Mouse (Mus musculus) thymus, adult 2 months (tissue): Measurements from ENCODE around the gene Spata13. TPM values are rescaled to one million over a fixed set of nuclear protein-coding genes. Genes with fewer than 3 reads are reported as not detected.

Experiments used
- DNase-seq: peaks from one replicate; pipeline ENCODE4 v3.0.0; 2021
- H3K27ac ChIP-seq: fragments of 200-500 bp; 2 replicates; pipeline ENCODE4 v1.5.1; 2012; ENCODE audit warnings: low read length, control low read depth; ENCODE audit not compliant: control insufficient read depth, insufficient read depth
- H3K27me3 ChIP-seq: fragments of 200-500 bp; 2 replicates; pipeline ENCODE4 v1.6.1; 2012; ENCODE audit warnings: mild to moderate bottlenecking, low read length, moderate library complexity, mixed read lengths; ENCODE audit not compliant: control insufficient read depth, insufficient read depth
- H3K36me3 ChIP-seq: fragments of 200-500 bp; 2 replicates; pipeline ENCODE4 v1.6.1; 2012; ENCODE audit warnings: mild to moderate bottlenecking, low read length, moderate library complexity; ENCODE audit not compliant: control insufficient read depth, insufficient read depth
- H3K4me1 ChIP-seq: fragments of 200-500 bp; replicated peaks from 2 replicates; pipeline ENCODE4 v1.6.1; 2012; ENCODE audit warnings: low read length; ENCODE audit not compliant: control insufficient read depth, insufficient read depth
- H3K4me3 ChIP-seq: fragments of 200-500 bp; 2 replicates; pipeline ENCODE4 v1.5.1; 2012; ENCODE audit warnings: mild to moderate bottlenecking, low read length, control low read depth, moderate library complexity; ENCODE audit not compliant: control insufficient read depth, insufficient read depth
- CTCF ChIP-seq: fragments of 200-500 bp; IDR thresholded peaks from 2 replicates; pipeline ENCODE4 v1.5.1; 2012; ENCODE audit warnings: mild to moderate bottlenecking, control low read depth, low read length, moderate library complexity, borderline replicate concordance; ENCODE audit not compliant: control insufficient read depth, poor library complexity, insufficient read depth; ENCODE audit errors: extremely low read depth
- POLR2A ChIP-seq: fragments of 200-500 bp; IDR thresholded peaks from 2 replicates; pipeline ENCODE4 v1.6.1; 2012; ENCODE audit warnings: mild to moderate bottlenecking, low read length, control low read depth, moderate library complexity; ENCODE audit not compliant: control insufficient read depth, poor library complexity, insufficient read depth; ENCODE audit errors: extremely low read depth
- WGBS: fragments of 180-500 bp; shearing (Covaris S2); methylation state at CpG from one replicate; pipeline ENCODE4 v1.1.7; 2018; 5-methylcytosine and 5-hydroxymethylcytosine counted together
- polyA plus RNA-seq: library from polyadenylated mRNA; depleted of rRNA; stranded (reverse); fragments of >200 nt; gene quantifications from 2 replicates; pipeline ENCODE4 v1.2.3, GENCODE M21; 2012

Gene Spata13
- polyA plus RNA-seq, 1 experiment, result 80.6 TPM

DNA sequence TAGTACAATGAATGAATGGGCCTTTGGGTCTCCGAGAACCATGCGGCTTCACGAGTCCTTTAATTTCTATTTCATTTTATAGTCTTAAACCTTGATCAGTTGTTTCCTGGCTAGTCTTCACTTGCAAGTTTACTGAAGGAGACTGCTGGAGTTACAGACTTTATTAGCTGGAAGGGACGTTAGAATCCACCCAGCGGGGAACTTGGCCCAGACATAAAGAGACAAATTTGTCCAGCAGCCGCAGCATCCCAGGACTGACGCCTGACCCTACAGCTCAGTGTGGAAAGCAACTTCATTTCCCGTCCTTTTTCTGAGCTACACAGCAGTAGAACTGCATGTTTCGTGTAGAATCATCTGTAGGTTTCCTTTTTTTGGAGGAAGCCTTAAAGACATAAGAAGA lies 3.2 kb downstream of the Spata13 start:
- H3K27ac ChIP-seq, result no peak overlapping the region
- H3K4me1 ChIP-seq, result peaks cover 14% of the 10 kb centered on the region
- peaks cover 6% of the 10 kb centered on the region for H3K27me3 ChIP-seq
- no peaks in the 10 kb centered on the region for H3K36me3 ChIP-seq
- WGBS, result 95% methylated on average over 9 of the region's 9 CpGs
- DNase-seq, result no peak
- H3K4me3 ChIP-seq, result no peak overlapping the region
- no peak for TF ChIP-seq CTCF
- TF ChIP-seq POLR2A, result no peak

DNA sequence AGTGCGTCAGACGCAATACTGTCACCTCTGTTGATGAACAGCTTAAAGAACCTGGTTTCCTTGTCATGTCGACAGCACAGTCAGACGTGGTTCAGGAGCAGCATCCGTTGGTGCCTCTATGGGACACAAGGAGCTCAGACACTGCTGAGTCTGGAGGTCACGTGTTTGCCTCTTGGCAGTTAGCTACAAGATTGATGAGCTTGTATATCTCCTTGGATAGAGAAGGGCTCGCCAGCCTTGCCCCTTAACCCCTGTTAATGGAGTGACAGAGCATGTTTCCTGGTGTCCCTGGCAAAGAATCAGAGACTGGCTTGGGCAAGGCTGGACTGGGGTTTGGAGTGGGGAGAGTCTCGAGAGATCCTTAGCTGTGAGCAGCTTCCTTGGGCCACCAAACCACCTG lies 4.4 kb downstream of the Spata13 start:
- Histone ChIP-seq H3K36me3 (no peaks in the 10 kb centered on the region), H3K27ac (no peak overlapping the region), H3K27me3 (peaks cover 6% of the 10 kb centered on the region), H3K4me1 (peaks cover 14% of the 10 kb centered on the region), H3K4me3 (no peak overlapping the region)
- DNase-seq, result no peak
- WGBS, result 93% methylated on average over 8 of the region's 8 CpGs
- no peak for TF ChIP-seq POLR2A
- TF ChIP-seq CTCF, result no peak

DNA sequence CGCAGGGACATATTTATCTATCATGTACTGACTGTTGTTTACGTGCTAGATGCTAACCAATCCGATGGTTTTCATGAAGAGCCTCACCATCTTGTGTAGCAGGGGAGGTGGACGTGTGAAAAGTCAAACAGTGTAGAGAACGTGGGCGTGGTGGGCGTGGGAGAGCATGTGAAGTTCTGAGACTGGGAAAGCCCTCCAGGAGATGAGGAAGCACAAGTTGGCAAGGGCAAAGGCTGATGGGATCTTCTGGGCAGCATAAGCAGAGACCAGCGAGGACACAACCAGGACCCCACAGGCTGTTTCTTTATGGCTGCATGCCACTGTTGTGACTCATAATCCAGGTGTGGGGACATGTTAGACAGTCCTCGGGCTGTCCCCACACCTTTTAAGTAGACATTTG lies 5.4 kb downstream of the Spata13 start:
- no peaks in the 10 kb centered on the region for H3K36me3 ChIP-seq
- H3K27me3 ChIP-seq, result peaks cover 6% of the 10 kb centered on the region
- no peak overlapping the region for H3K27ac ChIP-seq
- peaks cover 10% of the 10 kb centered on the region for H3K4me1 ChIP-seq
- TF ChIP-seq CTCF (no peak), POLR2A (no peak)
- no peak overlapping the region for H3K4me3 ChIP-seq
- no peak for DNase-seq
- WGBS, result 95% methylated on average over 9 of the region's 9 CpGs

DNA sequence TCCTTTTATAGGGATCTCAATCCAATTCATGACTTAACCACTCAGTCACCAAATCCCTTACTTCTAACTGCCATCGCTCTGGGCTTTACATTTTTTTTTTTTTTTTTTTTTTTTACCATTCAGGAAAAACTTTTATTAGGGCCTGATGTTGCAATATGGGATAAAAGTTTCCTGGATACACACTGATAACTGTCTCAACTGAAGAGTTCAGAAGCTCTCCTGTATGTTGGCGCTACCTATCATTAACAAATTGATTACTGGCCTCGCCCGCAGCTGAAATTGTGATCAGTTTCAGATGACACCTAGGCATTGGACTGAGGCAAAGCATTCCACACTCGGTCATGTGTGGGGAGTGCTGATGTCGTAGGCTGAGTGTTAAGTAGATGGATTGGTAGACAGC lies 7.3 kb downstream of the Spata13 start:
- Histone ChIP-seq H3K4me3 (no peak overlapping the region), H3K36me3 (no peaks in the 10 kb centered on the region), H3K4me1 (no peaks in the 10 kb centered on the region), H3K27me3 (no peaks in the 10 kb centered on the region; the same call in 1 of the 2 replicates), H3K27ac (no peak overlapping the region)
- no peak for DNase-seq
- TF ChIP-seq POLR2A (no peak), CTCF (no peak)
- 96% methylated on average over 6 of the region's 6 CpGs for WGBS

DNA sequence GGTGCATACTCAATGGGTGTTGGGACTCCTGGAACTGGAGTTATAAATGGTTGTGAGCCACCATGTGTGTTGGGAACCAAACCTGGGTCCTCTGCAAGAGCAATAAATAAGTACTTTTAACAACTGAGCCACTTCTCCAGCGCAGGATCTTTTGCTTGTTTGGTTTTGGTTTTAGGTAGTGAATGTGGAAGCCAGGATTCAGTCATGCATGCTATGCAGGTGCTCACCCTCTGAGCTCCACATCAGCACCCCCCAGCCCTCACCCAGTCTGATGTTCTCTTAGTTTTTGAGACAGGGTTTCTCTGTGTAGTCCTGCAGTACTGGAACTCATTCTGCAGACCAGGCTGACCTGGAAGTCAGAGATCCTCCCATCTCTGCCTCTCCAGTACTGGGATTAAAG lies 8.3 kb downstream of the Spata13 start:
- no peak overlapping the region for H3K4me3 ChIP-seq
- no peak for DNase-seq
- TF ChIP-seq POLR2A (no peak), CTCF (no peak)
- H3K27me3 ChIP-seq, result no peaks in the 10 kb centered on the region
- H3K27ac ChIP-seq, result no peak overlapping the region
- H3K36me3 ChIP-seq, result no peaks in the 10 kb centered on the region
- 96% methylated on average over 1 of the region's 1 CpGs for WGBS
- no peaks in the 10 kb centered on the region for H3K4me1 ChIP-seq

DNA sequence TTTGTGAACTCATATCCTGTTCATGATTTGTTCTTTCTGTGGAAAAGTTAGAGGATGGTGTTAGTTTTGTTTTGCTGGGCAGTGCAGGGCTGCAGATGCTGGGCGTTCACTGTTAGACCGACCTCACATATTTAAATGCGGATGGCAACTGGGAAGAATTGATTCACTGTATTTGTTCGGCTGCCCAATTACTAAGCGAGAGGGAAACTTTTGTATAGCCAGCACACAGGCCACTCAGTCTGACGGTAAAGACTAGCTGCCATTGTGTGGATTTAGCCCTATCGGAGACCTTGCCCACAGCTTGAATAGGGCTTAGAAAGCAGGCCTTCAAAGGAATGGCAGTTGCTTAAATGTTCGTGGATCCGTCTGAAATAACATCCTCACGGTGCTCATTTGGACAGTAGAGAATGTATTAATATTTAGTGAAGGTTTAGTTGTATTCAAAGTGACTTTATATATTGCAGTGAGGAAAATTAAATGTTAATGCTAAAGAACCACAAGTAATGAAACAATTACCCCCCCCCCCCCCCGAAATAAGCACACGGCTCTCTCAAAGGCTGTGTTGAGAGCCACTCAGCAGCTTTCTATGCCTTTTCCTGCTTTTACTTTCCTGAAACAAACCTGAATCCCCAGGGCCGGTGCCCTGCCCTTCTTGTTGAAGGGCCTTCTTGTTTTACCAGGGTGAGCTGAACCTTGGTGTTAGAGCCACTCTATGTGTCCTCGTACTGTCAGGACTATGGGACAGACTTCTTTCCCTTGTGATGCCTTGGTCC lies 9.5 kb downstream of the Spata13 start:
- Histone ChIP-seq H3K27ac (no peak overlapping the region), H3K4me1 (no peaks in the 10 kb centered on the region), H3K36me3 (no peaks in the 10 kb centered on the region), H3K4me3 (no peak overlapping the region), H3K27me3 (no peaks in the 10 kb centered on the region)
- 94% methylated on average over 14 of the region's 14 CpGs for WGBS
- no peak for DNase-seq
- TF ChIP-seq CTCF, result no peak

DNA sequence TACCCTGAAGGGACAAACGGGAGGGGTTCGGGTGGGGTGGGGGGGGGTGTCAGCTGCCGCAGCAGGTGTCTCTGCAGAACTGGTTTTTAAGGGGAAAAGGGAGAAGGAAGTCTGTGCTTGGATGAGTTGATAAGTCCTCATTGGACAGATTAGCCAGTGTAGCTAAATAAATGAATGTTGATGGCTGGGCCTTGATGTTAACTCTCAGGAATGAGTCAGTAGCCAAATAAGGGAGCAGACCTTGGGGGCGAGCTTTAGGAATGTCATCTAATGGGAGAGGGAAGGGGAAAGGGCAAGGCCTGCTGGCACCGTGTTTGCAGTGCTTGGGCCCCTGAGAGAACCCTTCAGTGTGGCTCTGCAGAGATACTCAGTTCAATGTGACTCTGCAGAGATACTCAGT lies 12.6 kb downstream of the Spata13 start:
- Histone ChIP-seq H3K27me3 (no peaks in the 10 kb centered on the region), H3K27ac (no peak overlapping the region), H3K36me3 (no peaks in the 10 kb centered on the region), H3K4me3 (no peak overlapping the region), H3K4me1 (no peaks in the 10 kb centered on the region)
- no peak for DNase-seq
- TF ChIP-seq CTCF (no peak), POLR2A (no peak)
- 93% methylated on average over 5 of the region's 5 CpGs for WGBS
